Mouse (Mus musculus) right cerebral cortex, adult 18-20 months (tissue): ENCODE measurements around the gene Hyal6.
A peak's percentile ranks its signal among the peaks of the same experiment; 100 is the strongest.

Experiments used
- DNase-seq: peaks from one replicate; pipeline ENCODE4 v3.0.0; 2022; ENCODE audit warnings: mixed read lengths

Gene Hyal6

DNA sequence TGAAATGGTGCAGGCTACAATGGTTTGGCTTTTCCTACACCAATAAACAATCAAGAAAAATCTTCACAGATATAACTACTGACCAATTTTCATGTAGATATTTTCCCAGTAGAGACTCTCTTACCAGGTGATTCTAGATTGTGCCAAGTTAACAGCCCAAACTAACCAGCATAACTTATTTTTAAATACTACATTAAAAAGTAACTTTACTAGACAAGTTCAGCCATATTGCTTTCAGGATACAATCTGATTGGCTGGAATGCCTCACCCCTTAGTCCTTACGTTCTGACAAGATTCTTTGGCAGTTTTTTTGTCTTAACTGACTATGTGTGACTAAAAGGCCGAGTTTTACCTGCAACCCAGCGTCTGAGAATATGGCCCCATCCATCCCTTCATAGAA, at the start of gene Hyal6:
Gene Hyal6, plus strand, starts transcription at position 301 of the 400 bp plus-strand sequence.
- no peak for DNase-seq

DNA sequence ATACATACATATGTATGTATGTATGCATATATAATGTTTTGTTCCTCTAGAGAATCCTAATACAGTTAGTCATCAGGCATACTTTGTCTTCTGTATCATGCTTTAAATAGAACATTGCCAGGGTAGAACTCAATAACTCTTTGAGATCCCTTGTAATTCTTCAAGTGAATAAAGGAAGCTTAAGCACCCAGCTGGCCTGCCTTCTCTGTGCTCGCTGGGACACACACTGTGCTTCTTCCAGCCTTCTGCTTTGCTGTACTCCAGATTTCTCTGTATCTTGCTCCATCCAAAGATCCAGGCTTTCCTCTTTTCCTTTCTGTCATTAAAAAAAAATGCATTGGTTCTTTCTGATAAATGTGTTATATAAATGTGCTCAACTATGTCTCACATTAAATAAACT, 45.2 kb upstream of the Hyal6 start:
- no peak for DNase-seq

DNA sequence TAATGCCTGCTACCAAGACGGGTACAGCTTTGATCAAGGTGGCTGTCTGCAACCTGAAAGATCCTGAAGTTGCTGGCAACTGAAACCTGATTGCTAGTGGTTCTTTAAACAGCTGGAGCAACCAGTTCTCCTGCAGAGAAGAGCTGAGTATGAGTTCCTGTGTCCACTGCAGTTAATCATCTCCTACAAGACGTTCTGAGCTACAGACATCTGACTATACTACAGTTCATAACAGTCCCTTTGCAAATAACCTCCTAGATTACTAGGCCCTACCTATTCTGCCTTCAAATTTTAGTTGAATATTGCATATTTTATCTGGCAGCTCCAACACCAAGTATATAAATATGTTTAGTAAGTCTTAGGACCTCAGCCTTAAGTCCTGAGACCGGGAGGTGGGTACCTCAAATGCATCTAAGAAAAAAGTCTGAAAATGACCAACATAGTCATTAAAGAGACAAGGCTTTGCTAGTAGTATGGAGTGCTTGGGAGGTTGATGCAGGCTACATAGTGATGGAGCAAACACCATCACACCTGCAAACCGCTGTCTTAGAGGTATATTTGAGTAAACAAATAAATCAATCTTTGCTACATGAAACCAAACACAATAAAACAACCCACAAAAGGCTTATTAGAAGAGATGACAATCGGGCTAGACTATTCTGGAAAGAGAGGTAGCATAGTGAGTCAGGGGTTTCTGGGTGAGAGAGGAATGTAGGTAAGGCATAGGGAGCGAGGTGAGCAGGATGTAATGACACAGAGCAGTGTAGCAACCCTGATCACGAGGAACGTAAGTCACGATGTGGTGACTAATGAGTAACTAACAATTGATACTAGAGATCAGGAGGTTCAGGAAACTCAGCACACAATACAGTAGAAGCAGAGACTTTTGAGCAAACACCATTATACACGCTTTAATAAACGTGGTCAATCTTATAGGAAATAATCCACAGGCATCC, 38.3 kb upstream of the Hyal6 start:
- no peak for DNase-seq

DNA sequence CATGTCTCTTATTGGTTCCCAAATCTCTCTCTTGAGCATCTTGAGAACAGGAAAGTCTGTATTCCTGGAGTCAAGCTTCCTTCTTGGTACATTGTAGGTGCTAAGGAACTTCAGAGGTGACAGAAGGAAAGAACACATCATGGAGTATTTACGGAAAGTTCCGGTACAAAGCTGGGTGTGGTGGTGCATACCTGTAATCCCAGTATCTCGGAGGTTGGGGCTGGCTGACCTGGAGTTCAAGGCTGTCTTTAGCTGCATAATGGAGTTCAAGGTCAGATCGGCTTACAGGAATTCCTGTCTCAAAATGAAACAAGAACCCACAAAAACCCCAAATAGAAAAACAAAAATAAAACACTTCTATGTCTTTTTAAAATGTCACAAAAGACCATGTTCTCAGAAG, 36.9 kb upstream of the Hyal6 start:
- no peak for DNase-seq

DNA sequence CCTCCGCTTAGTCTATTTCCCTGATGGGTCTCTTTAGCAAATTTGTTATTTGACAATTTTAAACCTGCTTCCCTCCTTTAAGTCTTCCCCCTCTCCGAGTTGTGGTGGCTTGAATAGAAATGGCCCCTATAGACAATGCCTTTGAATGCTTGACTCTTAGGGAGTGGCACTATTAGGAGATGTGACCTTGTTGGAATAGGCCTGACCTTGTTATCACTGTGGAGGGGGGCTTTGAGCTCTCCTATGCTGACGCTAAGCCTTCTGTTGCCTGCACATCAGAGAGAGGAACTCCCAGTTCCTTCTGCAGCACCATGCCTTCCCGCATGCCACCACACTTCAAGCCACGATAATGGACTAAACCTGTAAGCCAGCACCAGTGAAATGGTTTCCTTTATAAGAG, 35.8 kb upstream of the Hyal6 start:
- no peak for DNase-seq

DNA sequence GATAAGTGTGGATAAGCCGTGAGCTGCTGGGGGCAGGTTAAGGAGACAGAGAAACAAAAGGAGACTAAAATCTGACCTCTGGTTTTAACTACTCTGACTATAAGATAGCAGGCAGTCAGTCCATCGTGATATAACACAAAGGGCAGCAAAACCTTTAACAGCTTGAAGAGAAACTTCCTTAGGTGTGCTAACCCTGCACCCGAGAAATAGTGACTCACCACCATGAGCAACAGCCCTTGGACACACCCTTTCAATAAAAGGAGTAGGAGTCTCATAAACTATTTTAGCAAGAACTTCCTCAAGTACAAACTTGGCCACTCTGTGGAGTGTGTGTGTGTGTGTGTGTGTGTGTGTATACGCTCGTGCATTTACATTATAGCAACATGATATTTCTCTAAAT, 26.0 kb upstream of the Hyal6 start:
- no peak for DNase-seq

DNA sequence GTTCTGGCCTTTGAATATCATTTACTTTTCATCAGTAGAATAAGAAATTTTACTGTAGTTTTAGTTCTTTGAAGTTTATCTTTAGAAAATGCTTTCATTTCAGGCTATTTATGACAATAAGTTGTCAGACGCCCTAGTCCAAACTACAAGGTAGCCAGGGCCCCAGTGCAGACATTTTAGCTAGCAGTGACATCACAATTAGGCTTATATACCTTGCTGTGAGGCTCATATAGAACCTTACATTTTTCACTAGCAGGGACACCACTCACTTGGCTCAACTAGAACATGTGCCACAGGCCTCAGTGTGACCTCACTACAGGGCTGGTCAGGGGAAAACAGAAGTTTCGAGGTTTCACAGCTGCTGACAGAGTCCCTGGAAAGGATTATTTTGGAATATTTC, 25.5 kb upstream of the Hyal6 start:
- no peak for DNase-seq

DNA sequence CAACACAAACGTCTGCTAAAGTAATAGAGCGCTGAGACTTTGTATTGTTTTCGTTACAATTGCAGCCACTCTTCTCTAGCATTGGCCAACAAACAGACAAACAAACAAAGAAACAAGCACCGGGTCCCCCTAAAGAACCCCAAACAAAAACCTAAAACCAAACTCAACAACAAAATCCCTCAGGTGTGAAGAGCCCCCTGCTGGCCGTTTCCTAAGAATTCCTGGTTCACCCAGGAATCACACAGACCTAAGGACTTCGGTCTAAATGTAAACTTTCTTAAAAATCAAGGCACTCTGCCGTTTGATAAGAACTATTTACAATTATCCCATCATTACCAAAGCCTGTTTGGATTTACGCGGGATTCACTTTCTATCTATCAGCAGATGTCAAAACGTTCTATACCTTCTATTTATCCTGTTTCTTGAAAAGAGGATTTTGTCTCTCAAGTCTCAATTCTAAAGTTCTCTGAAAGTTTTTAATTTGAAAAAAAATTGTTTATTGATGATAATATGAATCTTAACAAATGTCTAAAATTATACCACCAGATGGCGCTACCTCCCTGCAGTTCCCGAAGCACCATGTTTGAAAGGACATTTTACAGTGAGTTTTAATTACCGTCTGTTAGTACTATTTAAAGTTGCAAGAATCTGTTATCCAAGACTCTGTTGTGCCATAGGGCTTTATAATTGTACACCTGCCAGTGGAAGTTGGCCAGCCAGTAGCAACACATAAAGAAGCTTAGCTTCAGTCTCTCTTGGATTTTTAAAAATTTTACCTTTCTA, 11.5 kb upstream of the Hyal6 start:
- peak; percentile 10 for DNase-seq

DNA sequence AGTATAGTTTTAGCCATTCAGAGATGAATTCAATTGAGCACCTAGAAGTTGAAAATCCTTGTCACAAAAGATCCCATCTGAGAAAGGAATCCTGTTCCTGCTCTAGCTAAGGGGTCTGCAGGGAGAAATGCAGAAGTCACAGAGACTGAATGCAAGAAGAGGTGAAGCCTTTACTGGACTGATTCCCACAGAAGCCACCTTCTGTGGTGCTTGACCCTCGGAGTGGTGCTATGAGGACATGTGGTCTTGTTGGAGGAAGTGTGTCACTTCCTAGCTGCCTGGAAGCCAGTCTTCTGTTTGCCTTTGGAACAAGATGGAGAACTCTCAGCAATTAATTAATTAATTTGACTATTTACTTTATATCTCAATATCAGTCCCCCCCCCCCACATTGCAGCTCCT, 4.9 kb upstream of the Hyal6 start:
- no peak for DNase-seq

DNA sequence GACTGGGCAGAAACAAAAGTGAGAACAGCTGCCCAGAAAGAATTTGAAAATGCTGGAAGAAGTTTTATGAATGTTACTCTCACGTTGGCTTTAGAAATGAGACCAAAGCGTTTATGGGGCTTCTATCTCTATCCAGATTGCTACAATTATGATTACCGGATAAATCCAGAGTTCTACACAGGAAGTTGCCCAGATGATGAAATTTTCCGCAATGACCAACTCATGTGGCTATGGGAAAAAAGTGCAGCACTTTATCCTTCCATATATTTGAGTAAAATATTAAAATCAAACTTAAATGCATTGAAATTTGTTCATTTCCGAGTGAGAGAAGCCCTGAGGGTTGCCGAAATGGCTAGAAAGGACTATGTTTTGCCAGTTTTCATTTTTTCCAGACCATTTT, 1.5 kb downstream of the Hyal6 start:
- no peak for DNase-seq

DNA sequence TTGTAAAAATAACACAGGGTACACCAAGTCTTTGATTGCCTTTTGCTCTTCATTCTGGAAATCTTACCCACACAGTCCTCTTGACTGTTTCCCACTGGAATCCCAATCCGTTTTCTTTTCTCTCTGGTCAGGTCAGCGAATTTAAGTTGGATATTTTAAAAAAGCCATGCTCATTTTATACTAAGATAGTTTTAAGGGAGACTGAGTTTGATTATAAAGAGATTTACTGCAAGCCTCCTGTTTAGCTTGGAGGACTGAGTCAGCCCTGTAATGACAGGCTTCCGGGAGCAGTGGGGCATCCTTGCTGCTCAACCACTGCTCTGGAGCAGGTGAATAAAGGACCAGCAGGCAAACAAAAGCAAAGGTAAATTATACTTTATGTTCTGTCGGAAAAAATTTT, 15.0 kb downstream of the Hyal6 start, which contains the start of gene Hyal4:
Gene Hyal4, plus strand, starts transcription at position 301 of the 400 bp plus-strand sequence.
- no peak for DNase-seq

DNA sequence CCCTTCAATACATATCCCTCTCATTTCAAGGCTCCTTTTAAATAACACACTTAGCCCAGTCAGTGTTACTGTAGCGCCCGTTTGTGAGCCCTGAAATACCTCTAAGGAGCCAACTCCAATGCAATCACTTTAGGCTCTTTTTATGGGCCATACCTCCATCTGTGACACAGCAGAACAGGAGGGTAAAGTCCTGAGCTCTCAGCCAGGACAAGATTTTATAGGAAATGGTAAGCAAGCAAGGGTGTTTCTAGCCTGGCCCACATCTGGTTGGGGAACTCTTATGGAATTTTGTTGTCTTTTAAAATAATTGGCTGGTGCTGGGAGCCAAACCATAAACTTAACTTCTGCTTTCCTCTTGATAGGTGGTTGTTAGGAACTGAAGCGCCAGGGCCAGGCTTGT, 26.2 kb downstream of the Hyal6 start:
- no peak for DNase-seq

DNA sequence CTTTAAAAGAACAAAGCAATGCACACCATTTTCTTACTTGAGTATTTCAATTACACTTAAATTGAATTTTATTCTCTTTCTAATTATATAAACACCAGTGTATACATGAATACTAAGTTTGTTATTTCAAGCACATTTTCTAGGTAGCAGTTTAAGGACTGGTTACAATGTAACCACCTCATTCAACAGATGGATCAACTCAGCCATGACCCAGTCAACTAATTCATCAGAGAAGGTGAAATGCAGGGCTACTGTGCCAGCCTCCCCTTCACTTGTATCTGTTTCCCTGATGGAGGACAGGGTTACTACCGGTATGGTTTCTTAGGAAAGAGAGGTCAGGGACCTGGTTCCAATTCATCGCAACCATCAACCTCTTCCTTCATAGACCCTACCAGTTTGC, 33.2 kb downstream of the Hyal6 start:
- DNase-seq, result no peak

DNA sequence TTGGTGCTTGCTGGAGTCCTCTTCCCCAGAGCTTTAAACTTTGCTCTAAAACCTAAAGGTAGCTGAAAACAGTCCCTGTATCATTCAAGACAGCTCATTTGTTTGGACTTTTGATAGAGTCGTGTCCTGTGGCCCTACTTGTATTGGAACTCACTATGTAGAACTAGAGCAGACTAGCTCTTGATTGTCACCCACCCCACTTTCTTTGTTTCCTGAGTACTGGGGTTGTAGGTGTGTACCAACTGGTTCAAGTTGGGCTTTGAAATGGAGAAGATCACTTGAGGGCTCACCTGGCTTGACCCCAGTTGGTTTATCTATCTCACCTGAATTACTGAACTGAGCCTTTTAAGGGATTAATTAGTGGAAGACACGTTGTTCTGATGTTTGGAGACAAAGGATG, 46.1 kb downstream of the Hyal6 start:
- DNase-seq, result no peak

DNA sequence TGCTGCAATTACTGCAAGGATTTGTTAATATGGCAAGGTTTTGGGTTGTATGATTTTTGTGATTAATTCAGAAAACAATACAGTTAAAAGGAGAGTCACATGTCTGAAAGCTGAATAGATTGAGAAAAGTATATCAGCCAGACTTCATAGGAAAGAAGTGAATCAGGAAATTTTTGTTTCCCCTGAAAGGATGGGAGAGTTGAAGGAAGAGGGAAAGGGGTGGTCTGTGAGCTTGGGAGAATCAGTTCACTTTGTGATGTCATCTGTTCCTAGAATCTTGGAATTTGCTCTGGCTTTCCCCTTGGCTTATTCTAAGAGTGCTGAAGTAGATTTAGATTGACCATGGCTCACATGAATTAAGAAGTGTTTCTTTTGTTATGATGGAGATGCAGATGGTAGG, 57.8 kb downstream of the Hyal6 start, which contains the start of gene Spam1:
Gene Spam1, plus strand, starts transcription at position 301 of the 400 bp plus-strand sequence.
- DNase-seq, result no peak
